Mouse (Mus musculus) T-helper 1 cell (primary cell): Measurements from ENCODE around the gene Rab3d.

Source experiments
- in situ Hi-C: fragments of 300-600 bp; cut with MboI, MseI; formaldehyde crosslinking; loops from one replicate; pipeline ENCODE4 v1.15.1; 2025; ENCODE audit warnings: high pct_unique_total_duplicates

Rab3d gene

GRCm38 (mm10) chr9:21918035-21918592, at the start of gene Rab3d:
Gene Rab3d (minus strand): TSS chr9:21918192.
- in situ Hi-C loops: no loop called here

GRCm38 (mm10) chr9:21963417-21963816, 45.4 kb upstream of the Rab3d start, which contains the start of gene Epor:
Gene Epor (minus strand): TSS chr9:21963506.
- in situ Hi-C loops: no loop called here

- in situ Hi-C loops: no loop called here
Observed at GRCm38 (mm10) chr9:21962416-21963059, 44.5 kb upstream of the Rab3d start.

GRCm38 (mm10) chr9:21962010-21962409, 44.0 kb upstream of the Rab3d start:
- in situ Hi-C loops: no loop called here

GRCm38 (mm10) chr9:21961366-21961980, 43.5 kb upstream of the Rab3d start:
- in situ Hi-C loops: no loop called here

- in situ Hi-C loops: no loop called here
Observed at GRCm38 (mm10) chr9:21960558-21961208, 42.7 kb upstream of the Rab3d start.

- in situ Hi-C loops: no loop called here
Observed at GRCm38 (mm10) chr9:21960135-21960534, 42.1 kb upstream of the Rab3d start.

GRCm38 (mm10) chr9:21959244-21959643, 41.3 kb upstream of the Rab3d start:
- in situ Hi-C loops: no loop called here

- in situ Hi-C loops: no loop called here
Observed at GRCm38 (mm10) chr9:21958372-21958771, 40.4 kb upstream of the Rab3d start.

- in situ Hi-C loops: no loop called here
Observed at GRCm38 (mm10) chr9:21955570-21956281, 37.7 kb upstream of the Rab3d start, which contains the start of gene Swsap1. Gene Swsap1 (plus strand): TSS chr9:21955755.

- in situ Hi-C loops: no loop called here
Observed at GRCm38 (mm10) chr9:21955225-21955569, 37.2 kb upstream of the Rab3d start.

- in situ Hi-C loops: no loop called here
Observed at GRCm38 (mm10) chr9:21954635-21955034, 36.6 kb upstream of the Rab3d start.

GRCm38 (mm10) chr9:21953600-21953999, 35.6 kb upstream of the Rab3d start:
- in situ Hi-C loops: no loop called here

GRCm38 (mm10) chr9:21951977-21952376, 34.0 kb upstream of the Rab3d start:
- in situ Hi-C loops: no loop called here

GRCm38 (mm10) chr9:21950322-21950721, 32.3 kb upstream of the Rab3d start:
- in situ Hi-C loops: no loop called here

- in situ Hi-C loops: no loop called here
Observed at GRCm38 (mm10) chr9:21948790-21949189, 30.8 kb upstream of the Rab3d start.

- in situ Hi-C loops: no loop called here
Observed at GRCm38 (mm10) chr9:21948146-21948545, 30.2 kb upstream of the Rab3d start.

GRCm38 (mm10) chr9:21947540-21948130, 29.6 kb upstream of the Rab3d start:
- in situ Hi-C loops: no loop called here

- in situ Hi-C loops: no loop called here
Observed at GRCm38 (mm10) chr9:21944267-21944666, 26.3 kb upstream of the Rab3d start.

- in situ Hi-C loops: no loop called here
Observed at GRCm38 (mm10) chr9:21943638-21944037, 25.6 kb upstream of the Rab3d start.

- in situ Hi-C loops: no loop called here
Observed at GRCm38 (mm10) chr9:21943046-21943445, 25.1 kb upstream of the Rab3d start.
